Mouse (Mus musculus): ENCODE results near the gene Numb.
"Not testable (repeated sequence)": the region's sequence is repeated elsewhere in the genome, so short reads cannot be mapped to it uniquely, and the experiment has no call there.

Numb gene

DNA sequence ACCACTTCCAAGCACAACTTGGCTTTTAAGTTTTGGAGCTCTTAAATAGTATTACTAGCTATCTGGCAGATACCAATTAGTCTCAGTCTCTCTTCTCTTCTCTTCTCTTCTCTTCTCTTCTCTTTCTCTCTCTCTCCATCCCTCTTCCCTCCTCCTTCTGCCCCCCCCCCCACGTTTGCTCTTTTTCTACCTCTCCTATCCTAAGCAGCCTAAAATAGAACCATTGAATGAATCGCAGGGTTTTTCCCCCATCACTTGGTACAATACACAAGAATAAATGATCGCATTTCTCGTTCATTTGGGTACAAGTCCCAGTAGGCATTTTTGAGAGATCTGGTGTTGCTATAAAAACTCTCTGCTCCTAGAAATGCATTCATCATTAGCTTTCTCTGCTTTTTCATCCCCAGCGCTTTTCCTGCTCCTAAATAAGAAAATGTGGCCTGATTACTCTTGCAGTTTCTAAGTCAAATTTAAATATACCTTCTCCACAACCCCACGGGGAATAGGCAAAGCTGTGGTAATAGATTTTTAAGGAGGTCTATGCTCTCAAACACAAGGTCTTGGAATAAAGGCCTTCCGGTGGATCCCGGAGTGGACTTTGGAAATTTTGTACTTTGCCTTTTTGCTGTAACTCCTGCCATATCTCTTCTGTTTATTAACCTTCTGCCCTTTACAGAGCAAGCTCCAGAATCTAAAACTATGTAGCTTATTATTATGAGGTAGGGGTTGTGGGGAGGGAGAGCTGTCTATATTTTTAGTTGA, 1.2 kb upstream of the Numb start:
- no peak for DNase-seq

DNA sequence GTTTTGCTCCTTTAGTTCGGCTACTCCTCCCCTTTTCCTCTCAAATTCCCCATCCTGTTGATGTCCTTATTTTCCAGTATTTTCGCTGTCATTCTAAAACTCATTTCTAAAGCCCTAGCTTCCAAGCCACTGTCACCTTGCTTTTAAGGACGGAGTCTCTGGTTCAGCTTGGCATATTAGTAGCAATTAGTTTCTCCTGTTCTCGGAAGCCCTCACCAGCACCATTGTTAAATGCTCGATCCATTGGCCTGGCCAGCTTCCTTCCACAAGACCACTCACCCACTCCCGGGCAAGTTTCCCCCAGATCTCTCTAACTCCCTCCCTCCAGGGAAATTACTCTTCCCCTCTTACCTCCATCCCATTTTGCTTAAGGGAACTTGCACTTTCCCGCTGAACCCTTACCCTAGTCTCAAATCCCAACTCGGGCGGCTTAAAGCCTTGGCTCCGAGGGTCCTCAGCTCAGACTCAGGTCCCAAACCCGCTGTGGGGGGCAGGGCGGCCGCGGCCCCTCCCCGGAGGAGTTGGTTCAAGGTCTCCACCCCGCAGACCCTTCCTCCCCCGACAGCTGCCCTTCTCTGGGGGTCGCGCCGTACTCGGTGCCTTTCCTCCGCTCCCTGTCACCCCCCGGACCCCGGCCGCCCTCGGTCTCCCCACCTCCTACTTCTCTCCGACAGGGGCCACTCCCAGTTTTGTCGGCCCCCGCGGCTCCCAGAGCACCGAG, 853 bp downstream of the Numb start:
- DNase-seq, result peak; percentile 41

DNA sequence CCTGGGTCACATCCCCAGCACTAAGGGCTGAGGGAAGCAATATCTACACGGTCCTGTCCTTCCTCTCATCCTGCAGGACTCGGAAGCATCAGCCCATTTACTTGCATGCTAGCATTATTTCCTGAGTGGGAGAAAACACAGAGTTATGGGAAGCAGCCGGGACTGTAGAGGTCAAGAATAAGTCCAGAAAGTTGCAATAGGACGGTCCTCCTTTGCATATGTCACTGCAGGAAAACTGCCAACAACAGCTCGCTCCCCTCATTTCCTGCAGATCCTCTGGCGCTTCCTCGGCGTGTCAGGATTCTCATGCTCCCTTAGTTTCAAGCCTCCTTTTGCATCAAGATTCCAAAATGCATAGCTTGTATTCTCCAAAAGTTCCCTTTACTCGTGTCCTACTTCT, 4.8 kb downstream of the Numb start:
- no peak for DNase-seq

DNA sequence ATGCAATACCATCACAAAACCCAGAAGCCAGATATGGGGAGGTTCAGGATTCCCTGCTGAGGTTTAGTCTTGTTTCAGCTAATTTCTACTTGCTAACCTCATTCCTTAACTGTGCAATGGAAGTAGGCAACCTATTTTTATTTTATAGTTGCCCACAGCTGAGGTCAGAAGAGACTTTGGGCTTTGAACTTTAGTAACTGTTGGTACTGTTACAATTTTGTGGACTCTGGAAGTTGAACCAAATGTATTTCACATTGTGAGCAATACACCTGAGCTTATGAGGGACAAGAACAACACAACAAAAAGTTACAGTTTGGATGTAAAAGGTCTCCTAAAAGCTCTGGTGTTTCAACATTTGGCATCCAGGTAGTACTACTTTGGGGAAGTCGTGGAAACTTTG, 6.9 kb downstream of the Numb start:
- DNase-seq, result no peak

DNA sequence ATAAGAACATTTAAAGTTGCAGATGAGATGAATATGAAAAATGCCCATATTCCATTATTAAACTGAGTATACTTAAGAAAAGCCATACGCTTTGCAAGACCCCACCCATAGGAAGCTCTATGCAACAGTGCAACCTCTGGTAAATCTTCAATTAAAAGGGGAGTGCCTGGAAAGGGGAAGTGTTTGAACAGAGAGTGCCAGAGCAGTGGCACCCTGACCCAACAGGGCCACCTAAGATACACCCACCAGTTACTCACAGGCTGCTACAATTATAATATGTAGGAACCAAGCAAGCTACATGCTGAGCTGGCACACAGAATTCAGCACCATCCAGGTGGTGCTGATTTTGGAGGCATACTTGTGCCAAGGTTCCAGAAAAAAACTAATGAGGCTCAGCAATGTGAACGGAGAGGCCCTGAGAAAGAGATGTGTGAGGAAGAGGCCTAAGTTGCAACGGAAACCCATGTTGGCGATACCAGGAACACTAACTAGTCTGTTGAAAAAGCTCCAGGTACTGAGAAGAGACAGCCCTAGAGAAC, 7.5 kb downstream of the Numb start:
- DNase-seq, result no peak

DNA sequence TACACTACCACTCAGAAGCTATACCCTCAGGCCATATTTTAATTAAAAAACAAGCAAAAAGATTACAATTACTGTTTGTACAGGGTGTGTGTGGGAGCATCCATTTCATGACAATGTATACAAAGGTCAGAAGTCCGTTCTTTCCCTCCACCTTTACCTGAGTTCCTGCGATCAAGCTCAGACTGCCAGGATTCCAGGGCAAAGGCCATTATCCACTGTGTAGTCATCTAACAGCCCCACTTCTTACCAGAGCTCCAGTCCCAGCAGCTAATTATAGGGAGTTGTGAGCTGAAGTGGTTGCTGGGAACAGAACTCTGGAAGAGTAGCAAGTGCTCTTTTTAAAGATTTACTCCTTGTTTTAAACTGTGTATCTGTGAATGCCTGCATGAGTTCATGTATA, 11.3 kb downstream of the Numb start:
- DNase-seq, result no peak

DNA sequence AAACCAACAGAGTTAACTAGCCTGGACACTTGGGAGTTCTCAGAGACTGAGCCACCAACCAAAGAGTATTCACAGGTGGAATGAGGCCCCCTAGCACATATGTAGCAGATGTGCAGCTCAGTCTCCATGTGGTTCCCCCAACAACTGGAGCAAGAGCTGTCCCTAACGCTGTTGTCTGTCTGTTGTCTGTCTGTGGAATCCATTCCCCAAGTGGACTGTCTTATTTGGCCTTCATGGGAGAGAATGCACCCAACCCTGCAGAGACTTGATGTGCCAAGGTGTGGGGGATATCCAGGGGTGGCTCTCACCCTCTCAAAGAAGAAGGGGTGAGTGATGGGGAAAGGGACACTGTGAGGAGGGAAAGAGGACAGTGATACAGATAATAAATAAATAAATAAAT, 28.8 kb downstream of the Numb start:
- no peak for DNase-seq

DNA sequence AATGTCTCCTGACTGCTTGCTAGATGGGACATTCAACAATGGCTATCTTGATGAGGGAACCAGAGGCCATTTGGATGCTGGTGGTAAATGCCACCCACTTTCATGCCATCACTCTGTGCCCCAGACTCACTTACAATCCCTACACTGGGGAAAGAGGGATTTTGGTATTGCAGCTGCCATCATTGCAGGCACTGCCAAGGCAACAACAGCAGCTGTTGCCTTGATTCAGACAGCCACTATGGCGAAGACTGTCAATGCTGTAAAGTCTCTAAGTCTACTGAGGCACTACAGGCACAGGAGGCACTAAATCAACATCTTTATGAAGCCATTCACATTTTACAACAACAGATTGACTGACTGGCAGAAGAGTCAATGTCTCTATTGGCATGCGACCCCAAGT, 30.5 kb downstream of the Numb start:
- no peak for DNase-seq

DNA sequence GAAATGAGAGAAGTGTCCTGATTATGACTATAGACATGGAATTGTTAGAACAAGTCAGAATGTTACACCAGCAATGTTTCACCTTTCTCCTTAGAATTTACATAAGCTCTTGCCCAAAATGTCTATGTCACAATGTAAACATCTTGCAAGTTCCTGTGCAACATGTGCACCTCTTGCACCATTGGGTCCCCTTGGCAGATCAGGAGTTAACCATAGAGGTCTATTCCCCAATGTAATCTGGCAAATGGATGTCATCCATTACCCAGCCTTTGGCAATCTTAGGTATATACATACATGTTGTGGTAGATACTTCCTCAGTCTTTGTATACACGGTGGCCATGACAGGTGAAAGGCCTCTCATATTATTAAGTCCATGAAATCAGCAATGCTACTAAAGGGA, 32.6 kb downstream of the Numb start:
- no peak for DNase-seq

DNA sequence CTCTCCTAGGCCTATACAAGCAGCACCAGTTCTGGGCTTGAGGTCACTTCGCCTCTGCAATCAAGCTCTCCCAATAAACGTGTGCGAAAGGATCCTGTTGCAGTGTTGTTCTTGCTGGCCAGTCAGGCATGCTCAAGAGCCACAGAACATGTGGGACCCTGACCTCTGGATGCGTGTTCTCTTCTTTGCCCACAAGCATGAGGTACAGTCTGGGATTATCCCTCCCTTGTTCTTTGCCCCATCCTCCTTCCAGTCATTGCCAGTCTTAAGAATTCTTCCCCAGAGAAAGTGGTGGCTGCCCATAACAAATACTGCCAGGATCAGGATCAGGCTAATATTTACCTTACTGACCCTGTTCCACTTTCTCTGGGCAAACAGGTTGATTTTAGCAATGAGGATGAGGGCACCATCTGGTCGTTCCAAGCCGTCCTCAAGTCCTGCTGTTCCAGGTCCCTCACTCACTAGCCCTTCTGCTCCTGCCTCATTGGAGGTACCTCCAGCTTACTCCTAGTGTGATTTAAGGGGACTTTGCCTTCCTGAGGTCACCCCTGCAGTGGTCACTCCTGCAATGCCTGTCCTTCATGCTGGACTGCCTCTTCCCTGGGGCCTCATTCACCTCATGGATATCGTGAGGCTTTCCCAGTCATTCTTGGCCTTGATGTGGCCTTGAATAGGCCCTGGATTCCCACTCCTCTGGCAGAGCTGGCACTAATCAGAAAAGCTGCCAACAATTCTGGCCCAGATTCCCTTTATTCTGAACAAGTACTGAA, 36.0 kb downstream of the Numb start:
- peak; percentile 38 for DNase-seq

DNA sequence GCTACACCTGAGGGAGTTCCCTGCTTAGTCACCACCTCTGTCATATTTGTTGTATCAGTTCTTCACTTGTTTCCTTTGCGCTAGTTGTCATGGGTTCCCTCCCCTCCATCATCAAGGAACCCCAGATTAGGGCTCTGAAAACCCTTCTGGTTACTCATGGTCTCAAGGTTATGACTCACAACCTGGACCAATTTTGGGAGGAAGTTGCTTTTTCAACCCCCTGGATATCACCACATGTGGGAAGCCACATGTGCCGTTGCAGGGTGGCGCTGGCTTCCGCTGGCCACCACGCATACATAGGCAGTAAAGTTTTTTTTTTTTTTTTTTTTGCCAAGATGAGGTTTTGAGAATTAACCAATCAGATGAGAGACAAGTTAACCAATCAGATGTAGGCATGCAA, 36.7 kb downstream of the Numb start:
- DNase-seq, result not testable (repeated sequence)

DNA sequence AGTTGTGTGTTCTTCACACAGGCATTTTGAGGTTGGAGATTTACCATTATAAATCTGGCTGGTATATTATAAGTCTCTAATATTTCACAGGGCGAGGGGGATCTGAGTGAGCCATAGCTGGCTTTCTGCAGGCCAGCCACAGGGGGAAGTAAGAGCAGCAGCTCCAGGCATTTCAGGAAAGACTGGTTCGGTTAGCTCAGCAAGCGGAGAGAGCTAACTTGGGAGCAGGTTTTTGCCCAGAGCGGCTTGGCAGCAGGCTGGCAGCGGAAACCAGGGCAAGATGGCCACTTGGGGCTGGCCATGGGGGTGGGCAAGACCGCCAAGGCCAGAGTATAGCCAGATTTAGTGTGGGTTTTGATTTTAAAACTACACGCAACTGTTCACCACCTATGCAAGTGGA, 39.2 kb downstream of the Numb start:
- DNase-seq, result no peak

DNA sequence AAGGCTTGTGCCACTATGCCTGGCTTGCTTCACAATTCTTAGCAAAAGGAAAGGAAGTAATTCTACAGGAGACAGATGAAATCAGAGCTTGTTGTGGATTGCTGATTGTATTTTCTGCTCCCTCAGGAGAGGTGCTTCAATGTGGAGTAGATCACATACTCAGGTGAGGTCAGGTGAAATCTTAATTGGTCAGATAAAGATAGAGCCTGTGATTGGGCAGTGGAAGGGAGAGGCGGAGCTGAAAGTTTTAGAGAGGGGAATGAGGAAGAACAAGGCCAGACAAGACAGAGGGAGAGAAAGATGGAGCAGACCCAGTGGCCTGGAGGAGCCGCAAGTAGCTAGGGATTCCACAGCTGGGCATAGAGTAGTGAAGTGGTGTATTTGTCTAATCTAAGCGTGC, 39.6 kb downstream of the Numb start:
- DNase-seq, result no peak

DNA sequence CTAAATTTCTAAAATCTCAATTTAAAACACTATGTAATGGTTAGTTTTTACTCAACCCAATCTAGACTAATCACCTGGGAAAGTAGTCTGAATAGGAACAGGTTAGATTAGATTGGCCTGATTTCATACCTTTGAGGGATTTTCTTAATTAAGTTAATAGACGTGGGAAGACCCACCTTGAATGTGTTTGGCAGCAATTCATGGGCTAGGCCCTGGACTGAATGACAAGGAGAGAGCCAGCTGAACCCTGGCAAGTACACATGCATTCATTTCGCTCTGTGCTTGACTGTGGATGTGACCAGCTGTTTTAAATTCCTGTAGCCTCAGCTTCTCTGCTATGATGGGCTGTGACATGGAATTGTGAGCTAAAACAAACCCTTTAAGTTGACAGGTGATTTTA, 40.8 kb downstream of the Numb start:
- DNase-seq, result no peak

DNA sequence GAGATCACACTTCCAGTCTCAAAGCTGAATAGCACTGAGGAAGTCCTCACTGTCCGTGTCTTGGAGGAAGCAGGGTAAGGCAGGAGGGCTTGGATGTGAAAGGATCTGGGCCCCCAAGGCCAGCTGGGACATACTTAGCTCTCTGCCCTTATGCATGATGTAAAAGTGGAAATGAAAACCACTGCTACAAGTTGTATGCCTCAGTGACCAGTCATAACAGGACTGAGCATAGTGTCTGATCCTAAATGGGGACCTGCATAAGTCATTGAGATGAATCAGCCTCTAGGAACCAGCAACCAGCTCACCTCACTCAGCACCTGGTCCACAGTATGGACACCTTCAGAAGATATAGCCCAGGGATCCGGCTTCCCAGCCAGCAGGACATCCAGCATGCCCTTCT, 46.6 kb downstream of the Numb start:
- DNase-seq, result no peak

DNA sequence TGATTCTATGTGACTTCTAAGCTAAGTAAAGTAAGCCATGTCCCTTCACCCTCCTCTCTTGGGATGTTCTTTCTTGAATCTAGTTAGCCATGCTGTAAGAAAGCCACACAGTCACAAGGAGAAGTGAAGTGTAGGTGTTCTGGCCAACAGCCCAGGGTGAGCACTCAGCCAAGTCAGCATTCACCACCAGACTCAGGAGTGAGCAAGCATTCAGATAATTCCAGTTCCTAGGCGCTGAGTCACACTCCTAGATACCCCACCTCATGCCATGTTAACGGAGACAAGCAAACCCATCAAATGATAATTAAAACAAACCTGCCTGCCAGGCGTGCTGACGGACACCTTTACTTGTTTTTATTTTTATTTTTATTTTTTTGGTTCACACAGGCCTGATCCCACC, 47.1 kb downstream of the Numb start:
- DNase-seq, result peak; percentile 78

DNA sequence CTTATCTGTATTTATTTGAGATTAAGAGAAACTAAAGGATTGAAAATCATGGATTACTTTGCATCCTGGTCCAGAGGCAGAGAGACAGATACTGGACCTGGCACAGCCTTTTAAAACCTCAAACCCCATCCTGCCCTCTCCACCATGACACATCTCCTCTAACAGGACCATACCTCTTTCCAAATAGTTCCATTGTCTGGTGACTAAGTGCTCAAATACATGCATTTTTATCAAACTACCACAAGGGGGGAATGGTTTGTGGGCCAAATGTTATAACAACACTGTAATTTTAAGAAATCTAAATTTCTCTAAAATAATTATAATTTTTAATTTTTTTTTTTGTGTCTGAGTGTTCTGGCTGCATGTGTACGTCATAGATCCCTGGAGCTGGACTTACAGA, 57.2 kb downstream of the Numb start:
- DNase-seq, result no peak

DNA sequence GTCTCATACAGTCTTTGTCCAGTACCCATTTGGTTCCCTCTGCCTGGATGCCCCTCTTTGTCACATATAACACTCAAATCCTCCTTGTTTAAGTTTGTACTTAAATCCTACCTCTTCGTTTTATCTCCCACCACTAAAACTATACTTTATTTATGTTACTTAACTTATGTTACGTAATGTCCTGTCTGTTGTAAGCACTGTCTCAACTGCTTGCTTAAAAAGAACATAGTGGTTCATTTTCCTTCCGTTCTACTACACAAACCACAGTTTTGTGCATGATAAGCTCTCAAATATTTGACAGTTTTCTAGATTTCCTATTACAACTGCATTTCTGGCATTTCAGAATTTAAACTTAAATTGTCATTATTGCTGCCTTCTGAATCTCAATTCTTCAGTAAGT, 59.9 kb downstream of the Numb start:
- DNase-seq, result no peak

DNA sequence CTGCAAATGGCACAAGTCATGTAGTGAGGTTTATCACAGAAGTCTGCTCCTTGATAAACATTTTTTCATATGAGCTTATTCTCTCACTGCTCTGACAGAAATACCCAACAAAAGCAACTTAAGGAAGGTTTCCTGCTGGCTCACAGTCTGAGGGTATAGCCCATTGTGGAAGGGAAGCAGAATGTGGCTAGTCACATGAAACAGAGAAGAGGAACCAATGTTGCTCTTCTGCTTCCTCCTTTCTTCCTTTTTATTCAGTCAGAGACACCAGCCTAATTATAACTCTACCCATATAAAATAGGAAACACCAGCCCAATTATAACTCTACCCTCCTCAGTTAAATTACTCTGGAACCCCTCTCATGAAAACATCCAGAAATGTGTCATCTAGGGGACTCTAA, 61.0 kb downstream of the Numb start:
- no peak for DNase-seq

DNA sequence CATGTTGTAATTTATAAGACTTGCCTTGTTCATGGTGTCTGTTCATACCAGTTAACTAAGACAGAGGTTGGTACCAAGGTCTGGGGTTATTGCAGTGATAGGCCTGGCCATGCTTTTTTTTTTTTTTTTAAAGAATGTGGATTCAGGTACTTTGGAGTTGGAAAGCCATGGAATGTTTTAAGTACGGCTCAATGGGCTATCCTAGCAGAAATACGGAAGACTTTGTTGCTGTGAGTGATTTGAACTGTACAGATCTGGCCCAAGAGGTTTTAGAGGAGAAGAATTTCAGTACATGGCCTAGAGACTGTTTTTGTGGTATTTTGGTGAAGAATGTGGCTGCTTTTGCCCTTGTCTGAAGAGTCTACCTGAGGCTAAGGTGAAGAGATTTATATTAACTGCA, 63.7 kb downstream of the Numb start:
- DNase-seq, result no peak

DNA sequence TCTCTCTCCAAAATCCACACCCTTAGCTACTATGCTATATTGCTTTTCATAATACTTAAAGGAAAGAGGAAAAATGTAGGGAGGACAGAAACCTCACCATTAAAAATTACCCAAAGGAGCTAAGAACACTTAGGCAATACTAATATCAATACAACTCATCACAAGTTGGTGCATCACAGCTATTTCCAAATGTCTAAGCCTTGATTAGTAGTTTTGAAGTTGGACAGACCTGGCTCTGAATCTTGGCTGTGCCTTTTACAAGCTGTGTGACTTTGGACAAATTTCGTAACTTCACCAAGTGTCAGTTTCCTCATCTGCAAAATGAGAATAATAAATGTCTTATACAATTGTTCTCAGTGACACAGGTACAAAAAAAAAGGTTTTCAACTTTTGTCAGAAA, 66.5 kb downstream of the Numb start:
- no peak for DNase-seq

DNA sequence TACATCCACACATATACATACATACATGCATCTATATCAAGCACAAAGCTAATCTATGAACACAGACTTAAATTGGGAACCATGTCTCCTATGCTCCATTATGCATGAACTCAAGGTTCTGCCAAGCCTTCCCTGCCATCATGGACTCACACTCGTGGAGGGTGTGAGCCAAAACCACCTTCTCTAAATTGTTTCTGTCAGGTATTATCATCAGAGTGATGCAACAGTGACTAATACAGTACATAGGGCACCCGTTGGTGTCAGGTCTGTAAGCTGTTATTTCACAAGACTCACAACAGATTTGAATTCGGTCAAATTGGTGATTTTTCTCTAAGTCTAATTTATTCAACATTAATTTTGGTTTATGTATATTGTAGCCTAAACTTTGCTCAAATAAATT, 67.5 kb downstream of the Numb start:
- no peak for DNase-seq

DNA sequence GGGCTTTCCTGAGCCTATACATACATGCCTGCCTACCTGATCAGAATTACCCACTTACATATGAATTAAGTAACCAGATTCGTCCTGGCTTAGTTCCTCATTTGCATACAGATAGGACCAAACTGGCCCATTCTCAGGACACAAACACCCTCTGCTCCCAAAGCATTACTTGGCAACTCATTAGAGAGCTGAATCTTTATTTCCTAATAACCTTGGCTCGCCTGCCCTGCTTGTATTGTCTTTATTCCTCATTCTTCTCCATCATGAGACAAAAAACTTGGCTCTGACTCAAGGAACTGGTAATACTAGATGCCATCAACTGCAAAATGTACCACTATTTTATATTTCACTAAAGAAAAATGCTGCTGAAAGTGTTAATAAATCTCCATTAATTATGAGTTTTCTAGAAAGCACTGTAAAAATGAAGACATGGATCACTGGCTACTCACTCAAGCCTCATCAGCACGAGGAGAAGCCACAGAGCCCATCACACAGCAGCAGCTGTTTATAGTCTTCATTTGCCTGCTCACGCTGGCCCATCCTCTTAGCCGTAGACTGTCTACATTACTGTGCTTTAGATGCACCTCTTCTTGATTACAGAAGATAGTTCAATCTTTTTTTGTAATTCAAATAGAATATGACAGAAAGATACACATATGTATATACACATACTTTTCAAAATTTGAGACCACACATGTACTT, 69.1 kb downstream of the Numb start:
- no peak for DNase-seq

Measured in kidney, adult 18-20 months (tissue).